Mouse (Mus musculus): ENCODE measurements at regions not wholly inside any gene's neighbourhood (a gene's known extent, or its start where the extent isn't known, plus 50 kb on each side); places are given as distances from the start of the nearest gene placed in this dataset.

- DNase-seq: peak; percentile 41 to 62
These were observed 137.1 kb downstream of the Sh3bp4 start for GRCm38 (mm10) chr1:89207306-89207705.

- no peak for DNase-seq
These were observed 140.9 kb downstream of the Sh3bp4 start for GRCm38 (mm10) chr1:89211116-89211515.

GRCm38 (mm10) chr1:89228426-89228825 is 158.2 kb downstream of the Sh3bp4 start:
- no peak for DNase-seq

GRCm38 (mm10) chr1:89231756-89232155 is 161.5 kb downstream of the Sh3bp4 start:
- DNase-seq: peak in 1 of 2 experiments; percentile 17

GRCm38 (mm10) chr1:89232391-89232790 is 162.2 kb downstream of the Sh3bp4 start:
- DNase-seq: no peak

- DNase-seq: peak in 1 of 2 experiments; percentile 9
These were observed 164.7 kb downstream of the Sh3bp4 start for GRCm38 (mm10) chr1:89234895-89235294.

DNA sequence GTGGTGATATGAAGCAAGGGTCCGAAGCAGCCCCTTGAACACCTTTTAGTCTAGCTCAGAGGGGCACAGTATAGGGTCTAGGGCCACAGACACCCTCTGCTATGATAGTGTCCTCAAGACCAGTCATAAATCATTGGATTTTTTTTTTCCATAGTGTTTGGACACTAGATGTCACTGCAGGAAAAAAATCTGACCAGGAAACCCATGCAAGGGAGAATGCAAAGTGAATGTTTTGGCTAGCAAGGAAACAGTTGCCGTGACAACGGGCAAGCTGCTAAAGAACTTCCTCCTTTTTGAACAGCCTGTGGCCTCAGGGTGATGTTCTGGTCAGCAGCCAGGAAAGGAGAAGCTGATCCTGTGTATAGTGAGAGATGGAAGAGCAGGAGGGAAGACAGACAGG is 165.1 kb downstream of the Sh3bp4 start:
- DNase-seq: peak; percentile 89 to 90

- peak; percentile 52 to 57 for DNase-seq
These were observed 167.5 kb downstream of the Sh3bp4 start for GRCm38 (mm10) chr1:89237696-89238095.

- DNase-seq: no peak
These were observed 174.4 kb downstream of the Sh3bp4 start for GRCm38 (mm10) chr1:89244598-89244997.

GRCm38 (mm10) chr1:89245202-89246003 is 175.2 kb downstream of the Sh3bp4 start:
- peak in 1 of 2 experiments; percentile 30 for DNase-seq

- no peak for DNase-seq
These were observed 181.5 kb downstream of the Sh3bp4 start for GRCm38 (mm10) chr1:89251753-89252152.

GRCm38 (mm10) chr1:89252528-89252927 is 182.3 kb downstream of the Sh3bp4 start:
- no peak for DNase-seq

- no peak for DNase-seq
These were observed 187.7 kb downstream of the Sh3bp4 start for GRCm38 (mm10) chr1:89257945-89258344.

GRCm38 (mm10) chr1:89265771-89266170 is 188.8 kb upstream of the Agap1 start:
- DNase-seq: no peak

DNA sequence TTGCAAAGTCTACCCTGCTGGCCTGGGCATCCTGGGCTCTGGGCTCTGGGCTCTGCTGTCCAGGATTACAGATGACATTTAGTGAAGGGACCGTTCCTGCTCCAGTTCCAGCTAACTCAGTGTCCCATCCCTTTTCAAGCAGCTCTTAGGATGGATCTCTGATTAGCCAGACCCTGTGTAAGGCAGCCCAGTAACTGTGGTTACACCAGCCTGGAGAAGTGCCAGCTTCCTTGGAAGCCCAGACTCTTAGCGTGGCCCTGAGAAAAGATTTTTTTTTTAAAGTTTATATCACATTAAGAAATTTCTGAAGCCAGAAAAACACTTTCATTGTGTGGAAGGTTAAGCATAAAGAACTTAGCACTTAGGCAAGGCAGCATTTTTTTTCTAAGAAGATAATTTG is 185.8 kb upstream of the Agap1 start:
- peak; percentile 59 to 60 for DNase-seq

GRCm38 (mm10) chr1:89271743-89272142 is 182.9 kb upstream of the Agap1 start:
- DNase-seq: no peak

DNA sequence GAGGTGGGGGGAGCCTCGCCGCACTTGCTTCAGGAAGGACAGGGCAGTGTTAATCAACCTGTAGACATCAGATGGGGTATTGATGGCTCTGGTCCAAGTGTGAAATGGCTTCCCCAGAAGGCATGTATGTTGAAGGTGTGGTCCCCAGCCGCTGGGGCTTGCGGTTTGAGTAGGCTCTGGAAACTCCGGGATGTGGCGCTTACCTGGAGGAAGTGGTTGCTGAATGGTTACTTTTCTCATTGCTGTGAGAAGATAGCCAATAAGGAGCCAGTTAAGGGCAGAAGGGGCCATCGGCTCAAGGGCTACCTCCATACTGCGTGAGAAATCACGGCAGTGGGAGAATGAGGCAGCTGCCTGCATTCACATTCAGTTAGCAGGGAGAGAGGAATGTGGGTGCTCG is 181.6 kb upstream of the Agap1 start:
- no peak for DNase-seq

DNA sequence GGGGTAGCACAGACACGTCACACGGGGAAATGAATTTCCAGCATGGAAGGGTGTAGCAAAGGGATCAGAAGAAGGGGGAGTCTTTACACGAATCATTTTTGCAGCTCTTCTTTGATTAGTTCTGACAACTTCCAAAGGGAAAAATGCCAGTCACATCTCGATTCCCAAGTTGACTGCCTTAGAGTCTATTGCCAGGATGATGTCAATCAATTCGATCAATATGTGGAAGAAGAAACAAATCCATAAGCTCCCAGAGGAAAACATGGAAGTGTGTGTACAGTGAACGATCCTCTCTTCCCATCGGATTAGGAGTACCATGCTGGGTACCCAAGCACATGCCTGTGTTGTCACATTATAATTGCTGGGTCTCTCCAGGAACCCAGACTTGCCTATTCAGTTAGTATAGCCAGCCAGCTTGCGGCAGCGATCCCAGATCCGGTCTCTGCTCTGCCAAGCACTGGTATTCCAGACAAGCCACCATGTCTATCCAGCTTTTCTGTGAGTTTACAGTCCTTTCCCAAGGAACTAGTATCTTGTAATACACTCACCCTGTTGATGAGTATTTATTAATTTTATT is 180.7 kb upstream of the Agap1 start:
- no peak for DNase-seq

DNA sequence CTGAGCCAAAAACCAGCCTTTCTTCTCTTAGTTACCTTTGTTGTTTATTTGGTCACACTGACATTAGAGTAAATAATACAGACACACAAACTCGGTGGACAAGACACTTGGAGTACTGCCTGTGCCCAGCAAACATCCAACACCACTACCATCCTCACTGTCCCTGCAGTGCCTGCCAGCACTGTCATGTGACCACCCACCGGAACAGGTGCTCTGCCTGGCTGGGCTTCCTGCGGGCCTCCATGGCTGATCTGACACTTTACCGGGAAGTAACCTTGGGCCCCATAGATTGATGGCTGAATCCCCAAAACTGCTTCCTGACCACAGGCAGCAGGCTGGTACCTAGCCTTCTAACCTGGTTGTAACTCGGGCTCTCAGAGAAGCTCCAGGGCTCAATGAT is 175.2 kb upstream of the Agap1 start:
- DNase-seq: no peak

- DNase-seq: no peak
These were observed 173.4 kb upstream of the Agap1 start for GRCm38 (mm10) chr1:89281107-89281655.

GRCm38 (mm10) chr1:89285041-89285440 is 169.6 kb upstream of the Agap1 start:
- no peak for DNase-seq

DNA sequence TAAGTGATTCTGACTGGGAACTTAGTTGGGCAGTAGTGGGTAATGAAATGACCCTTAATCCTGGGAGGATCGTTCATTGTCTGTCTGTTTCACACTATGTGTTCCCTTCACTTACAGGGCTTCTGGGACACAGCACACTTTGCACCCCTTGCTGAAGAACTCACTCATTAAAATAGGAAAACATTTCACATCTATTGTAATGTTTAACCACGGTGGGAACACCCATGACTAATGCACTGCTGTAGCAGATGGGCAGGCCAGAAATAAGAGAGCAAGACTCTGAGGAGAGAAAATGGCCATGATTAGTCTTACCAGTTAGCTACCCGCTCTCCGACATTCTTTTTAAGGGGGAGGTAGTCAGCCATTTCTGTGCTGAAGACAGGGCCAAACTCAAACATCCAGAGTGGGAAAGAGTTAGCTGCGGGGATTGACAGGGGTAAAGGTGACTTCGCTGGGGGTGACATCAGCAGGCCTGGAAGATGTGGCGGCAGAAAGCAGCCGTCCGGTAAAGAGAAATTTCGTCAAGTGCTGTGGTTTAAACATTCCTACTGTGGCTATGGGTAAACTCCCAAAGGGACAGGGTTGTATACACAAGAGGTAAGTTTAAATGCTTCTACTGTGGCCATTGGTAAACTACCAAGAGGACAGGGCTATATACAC is 167.3 kb upstream of the Agap1 start:
- DNase-seq: no peak

GRCm38 (mm10) chr1:89288001-89288400 is 166.6 kb upstream of the Agap1 start:
- no peak for DNase-seq

GRCm38 (mm10) chr1:89288921-89289320 is 165.7 kb upstream of the Agap1 start:
- no peak for DNase-seq

Data from cerebellum, postnatal 10 days (tissue).